In the genomic region with DNA sequence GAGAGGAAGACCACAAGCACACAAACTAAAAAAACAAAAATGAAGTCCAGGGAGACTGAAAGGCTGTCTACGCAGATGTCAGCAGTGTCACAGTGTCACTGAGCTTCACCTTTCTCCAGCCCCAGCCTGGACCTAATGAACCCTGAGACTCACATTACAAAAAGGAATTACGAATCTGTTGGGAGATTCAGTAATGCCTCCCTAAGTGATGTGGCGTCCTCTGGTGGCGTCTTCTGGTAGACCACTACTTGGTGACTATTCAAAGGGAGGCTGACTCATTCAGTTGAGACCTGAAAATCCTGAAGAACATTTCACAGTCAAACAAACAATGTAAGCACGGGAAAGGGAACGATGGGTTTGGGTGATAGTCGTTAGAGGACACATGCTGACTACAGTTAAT, we compare ENCODE assay signal across 8 mouse cellular contexts. TPM values are rescaled to one million over a fixed set of nuclear protein-coding genes. Genes with fewer than 3 reads are reported as not detected.
DNase-seq lines count a peak whose midpoint lies in the region; ATAC-seq and TF ChIP-seq lines count a peak whose summit lies in the region.
"Had no signal": no experiment of that assay in that cellular context is flagged by ENCODE, and none has a peak within 500 bp of the region (broad histone marks: within the 10 kb centered on the region; RNA-seq: fewer than 3 reads in every experiment).

No protein-coding gene starts in this region.

- no peak; the same call in 1 of the 2 replicates for ATAC-seq in lung, postnatal 0 days

- no peaks in the 10 kb centered on the region for H3K4me1 ChIP-seq in lung, postnatal 0 days (ENCODE audit: insufficient read depth, low read depth, low read length)

- DNase-seq in thymus, postnatal 4 days = peak; percentile 52
- DNase-seq in thymus, postnatal 36 days = no peak
- peak; percentile 35 for DNase-seq in cerebellum, adult 11-12 months
- peak; percentile 84 to 88 for DNase-seq in frontal cortex, postnatal 36 days (ENCODE audit: low spot score in 2 of 2)
- peak; percentile 79 to 93 for DNase-seq in layer of hippocampus, adult 2 months (ENCODE audit: low spot score in 2 of 2)
- DNase-seq in lung, postnatal 0 days (ENCODE audit: low spot score) = peak; percentile 80
- peak; percentile 95 for DNase-seq in testis, postnatal 10 days (ENCODE audit: low spot score)

- H3K4me2 ChIP-seq in lung, postnatal 0 days (replicated peaks; ENCODE audit: low read depth, low read length) = no peak overlapping the region

- H3K9me3 ChIP-seq in lung, postnatal 0 days (ENCODE audit: low read length) = no peaks in the 10 kb centered on the region

- no peak for TF ChIP-seq EP300 in lung, postnatal 0 days (IDR thresholded peaks at IDR 0.05)

- peak; percentile 100 for TF ChIP-seq CTCF in layer of hippocampus, adult 2 months (conservative IDR thresholded peaks at IDR 0.05)
- peak; percentile 98 for TF ChIP-seq CTCF in lung, postnatal 0 days (IDR thresholded peaks at IDR 0.05)

- no peak overlapping the region for H3K4me3 ChIP-seq in layer of hippocampus, adult 2 months
- no peak overlapping the region for H3K4me3 ChIP-seq in lung, postnatal 0 days (ENCODE audit: low read depth, low read length)

- peaks cover 39% of the 10 kb centered on the region for H3K27me3 ChIP-seq in lung, postnatal 0 days (replicated peaks; ENCODE audit: insufficient read depth, low read length)

- 7% methylated on average over 7 of the region's 7 CpGs for WGBS in lung, postnatal 0 days

- H3K36me3 ChIP-seq in lung, postnatal 0 days (ENCODE audit: insufficient read depth, low read length) = no peaks in the 10 kb centered on the region

- H3K27ac ChIP-seq in layer of hippocampus, adult 2 months = no peak overlapping the region
- no peak overlapping the region for H3K27ac ChIP-seq in lung, postnatal 0 days (ENCODE audit: low read length)

- H3K9ac ChIP-seq in lung, postnatal 0 days (replicated peaks; ENCODE audit: low read depth) = no peak overlapping the region

RNA-seq across cellular contexts. Expression of gene Kcnma1, which starts 6.0 kb away (rescaled TPM):
- 100 to 1,000 TPM; 141 to 145 TPM for total RNA-seq in layer of hippocampus, adult 2 months (2021)
- polyA plus RNA-seq in lung, postnatal 0 days (2015; fragmentation: Nextera tagmentation; extraction: Ambion mirVana) = 0.62 and 0.73 TPM in 2 replicates
- total RNA-seq: neutrophil, adult 5-6 weeks had no signal

Comparison
In these comparisons a context has a peak if more than half of its experiments do, and no peak if none do; other contexts are left out.
1. DNase-seq: peak in thymus, postnatal 4 days (single experiment), cerebellum, adult 11-12 months (single experiment), frontal cortex, postnatal 36 days (2 of 2), layer of hippocampus, adult 2 months (2 of 2), lung, postnatal 0 days (single experiment) and testis, postnatal 10 days (single experiment); none in thymus, postnatal 36 days (0 of 2).